Mouse (Mus musculus): ENCODE results near the gene Poll.
A peak's percentile ranks its signal among the peaks of the same experiment; 100 is the strongest.

Poll gene

GRCm38 (mm10) chr19:45578976-45579375 lies 18.6 kb upstream of the Poll start:
- DNase-seq (ENCODE audit: inconsistent age in 2 of 2, low spot score in 1 of 2): peak in 1 of 2 experiments; percentile 46

- no peak for DNase-seq (ENCODE audit: inconsistent age in 2 of 2, low spot score in 1 of 2)
Measured at GRCm38 (mm10) chr19:45577141-45577750, 16.9 kb upstream of the Poll start.

GRCm38 (mm10) chr19:45575632-45576001 lies 15.3 kb upstream of the Poll start:
- DNase-seq (ENCODE audit: inconsistent age in 2 of 2, low spot score in 1 of 2): no peak

DNA sequence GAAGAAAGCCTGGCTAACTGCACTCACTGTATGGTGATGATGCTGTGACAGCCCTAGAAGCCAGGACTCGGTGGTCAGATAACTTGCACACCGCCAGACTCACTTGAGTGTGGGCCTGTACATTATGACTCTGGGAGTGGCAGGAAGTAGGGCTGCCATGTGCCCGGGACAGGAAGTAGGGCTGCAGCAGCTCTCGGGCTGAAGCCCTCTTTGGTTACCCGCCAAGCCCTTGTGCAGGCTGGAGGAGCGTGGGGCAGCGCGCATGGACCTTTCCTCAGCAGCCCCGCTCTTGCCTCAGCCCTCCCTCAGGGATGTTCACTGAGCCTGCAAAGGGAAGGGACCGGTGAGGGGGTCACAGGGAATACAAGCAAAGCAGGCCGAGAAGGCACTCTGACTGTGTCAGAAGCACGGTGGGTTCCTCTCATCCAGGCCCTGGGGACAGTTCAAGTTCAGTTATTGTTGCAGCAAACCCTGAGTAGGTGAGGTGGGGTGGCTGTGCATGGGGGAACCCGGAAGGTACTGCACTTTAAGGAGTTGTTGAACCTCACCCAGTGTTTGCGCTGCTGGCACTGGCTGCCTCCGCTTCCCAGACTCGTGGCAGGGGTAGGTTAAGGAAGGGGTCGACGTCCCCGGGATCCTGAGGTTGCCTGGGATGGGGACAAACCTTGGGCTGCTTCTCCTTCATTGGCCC lies 14.8 kb upstream of the Poll start:
- peak in 1 of 2 experiments; percentile 38 for DNase-seq (ENCODE audit: inconsistent age in 2 of 2, low spot score in 1 of 2)

DNA sequence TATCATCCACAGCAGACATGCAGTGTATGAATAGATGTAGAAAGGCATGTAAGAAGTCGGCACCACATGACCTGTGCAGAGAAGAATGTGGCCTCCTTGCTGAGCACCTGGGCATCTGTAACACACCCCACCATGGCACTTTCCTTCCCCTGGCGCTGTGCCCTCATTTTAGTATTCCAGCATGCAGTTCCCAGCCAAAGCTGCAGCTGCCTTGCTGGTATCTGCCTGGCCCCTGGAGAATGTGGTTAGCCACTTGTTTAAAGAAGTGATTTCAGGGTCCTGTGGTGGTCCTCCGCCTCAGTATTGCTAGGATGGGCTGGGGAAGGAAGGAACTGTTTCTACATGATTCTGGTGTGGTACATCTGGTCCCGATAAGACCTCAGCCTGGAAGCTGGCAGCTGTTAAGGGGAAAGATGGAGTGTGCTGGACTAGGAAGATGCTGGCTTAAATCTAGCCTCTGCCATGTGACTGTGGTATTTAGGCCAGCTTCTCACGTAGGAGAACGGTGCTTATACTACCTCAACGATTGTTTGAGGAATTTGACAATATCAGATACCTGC lies 14.1 kb upstream of the Poll start:
- DNase-seq (ENCODE audit: inconsistent age in 2 of 2, low spot score in 1 of 2): no peak

GRCm38 (mm10) chr19:45573861-45574267 lies 13.5 kb upstream of the Poll start:
- peak; percentile 76 to 93 for DNase-seq (ENCODE audit: inconsistent age in 2 of 2, low spot score in 1 of 2)

DNA sequence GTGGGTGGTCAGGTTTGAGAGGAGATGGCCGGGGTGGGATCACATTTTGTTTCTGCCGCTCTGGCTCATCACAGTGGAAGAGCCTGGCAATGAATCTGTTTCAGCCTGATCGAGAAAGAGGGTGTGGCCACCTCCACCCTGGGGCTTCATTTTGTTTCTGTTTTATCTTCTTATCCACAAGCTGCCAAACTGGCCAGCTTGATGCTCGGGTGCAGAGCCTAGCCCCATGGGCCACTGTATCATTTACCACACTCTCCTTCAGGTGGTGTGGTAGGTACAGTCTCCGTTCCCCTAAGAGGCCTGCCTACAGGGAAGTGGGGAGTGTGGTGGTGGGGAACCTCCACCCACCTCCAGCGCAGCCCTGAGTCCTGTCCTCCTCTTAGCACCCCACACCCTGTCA lies 12.7 kb upstream of the Poll start:
- DNase-seq (ENCODE audit: inconsistent age in 2 of 2, low spot score in 1 of 2): no peak

DNA sequence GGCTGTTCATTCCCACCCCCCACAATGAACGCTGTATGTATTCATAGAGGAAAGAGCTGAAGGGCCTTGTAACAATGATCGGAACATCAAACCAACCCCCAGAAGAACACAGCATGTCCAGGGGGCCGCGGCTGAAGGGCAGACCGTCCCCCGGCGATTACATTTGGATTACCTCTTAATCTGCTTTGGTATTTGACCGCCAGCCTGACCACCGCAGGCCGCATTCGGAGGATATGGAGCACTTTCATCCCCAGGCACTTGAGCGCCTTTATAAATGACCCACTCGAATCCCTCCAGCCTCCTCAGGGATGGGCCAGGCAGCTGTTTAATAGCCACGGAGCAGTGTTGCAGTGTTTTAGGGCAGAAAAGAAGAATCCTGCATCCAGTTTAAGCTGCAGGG lies 7.0 kb upstream of the Poll start:
- DNase-seq (ENCODE audit: inconsistent age in 2 of 2, low spot score in 1 of 2): no peak

- no peak for DNase-seq (ENCODE audit: inconsistent age in 2 of 2, low spot score in 1 of 2)
Measured at GRCm38 (mm10) chr19:45565925-45566715, 5.8 kb upstream of the Poll start.

- DNase-seq (ENCODE audit: inconsistent age in 2 of 2, low spot score in 1 of 2): no peak
Measured at GRCm38 (mm10) chr19:45554136-45554535, 6.2 kb downstream of the Poll start.

DNA sequence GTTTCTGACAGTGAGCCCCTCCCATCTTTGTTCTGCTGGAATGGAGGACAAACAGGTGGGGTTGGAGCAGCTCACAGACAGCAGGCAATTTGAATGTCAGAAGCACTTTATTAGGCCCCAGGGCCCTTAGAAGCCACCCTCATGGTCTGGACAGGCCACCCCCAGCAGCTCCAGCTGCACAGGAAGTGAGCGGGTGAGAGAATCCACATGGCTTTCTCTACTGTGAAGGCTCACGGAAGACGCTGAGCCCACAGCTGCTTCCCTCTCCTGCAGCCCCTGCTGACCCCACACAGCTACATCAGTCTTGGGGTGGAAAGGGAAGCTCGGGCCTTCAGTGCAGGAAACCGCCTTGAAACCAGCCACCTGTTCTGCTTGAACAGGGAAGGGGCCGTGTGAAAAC lies 8.1 kb downstream of the Poll start:
- DNase-seq (ENCODE audit: inconsistent age in 2 of 2, low spot score in 1 of 2): no peak

DNA sequence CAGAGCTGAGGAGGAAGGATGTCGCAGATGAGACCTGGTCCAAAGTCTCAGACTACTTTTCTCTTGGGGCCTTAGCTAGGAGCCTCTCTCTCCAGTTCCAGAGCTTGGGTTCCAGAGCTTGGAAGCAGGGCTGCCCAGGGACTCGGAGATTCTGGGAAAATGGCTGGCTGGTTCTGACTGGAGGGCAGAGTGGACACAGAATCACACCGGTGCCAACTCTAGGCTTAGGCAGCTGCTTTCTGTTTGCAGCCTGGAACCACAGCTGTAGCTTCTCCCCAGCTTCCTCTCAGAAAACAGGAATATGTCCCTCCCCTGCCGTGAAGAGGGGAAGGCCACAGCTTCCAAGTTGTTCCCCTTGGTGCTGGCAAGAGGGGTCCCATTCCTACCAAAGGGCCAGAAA lies 10.4 kb downstream of the Poll start:
- DNase-seq (ENCODE audit: inconsistent age in 2 of 2, low spot score in 1 of 2): no peak

DNA sequence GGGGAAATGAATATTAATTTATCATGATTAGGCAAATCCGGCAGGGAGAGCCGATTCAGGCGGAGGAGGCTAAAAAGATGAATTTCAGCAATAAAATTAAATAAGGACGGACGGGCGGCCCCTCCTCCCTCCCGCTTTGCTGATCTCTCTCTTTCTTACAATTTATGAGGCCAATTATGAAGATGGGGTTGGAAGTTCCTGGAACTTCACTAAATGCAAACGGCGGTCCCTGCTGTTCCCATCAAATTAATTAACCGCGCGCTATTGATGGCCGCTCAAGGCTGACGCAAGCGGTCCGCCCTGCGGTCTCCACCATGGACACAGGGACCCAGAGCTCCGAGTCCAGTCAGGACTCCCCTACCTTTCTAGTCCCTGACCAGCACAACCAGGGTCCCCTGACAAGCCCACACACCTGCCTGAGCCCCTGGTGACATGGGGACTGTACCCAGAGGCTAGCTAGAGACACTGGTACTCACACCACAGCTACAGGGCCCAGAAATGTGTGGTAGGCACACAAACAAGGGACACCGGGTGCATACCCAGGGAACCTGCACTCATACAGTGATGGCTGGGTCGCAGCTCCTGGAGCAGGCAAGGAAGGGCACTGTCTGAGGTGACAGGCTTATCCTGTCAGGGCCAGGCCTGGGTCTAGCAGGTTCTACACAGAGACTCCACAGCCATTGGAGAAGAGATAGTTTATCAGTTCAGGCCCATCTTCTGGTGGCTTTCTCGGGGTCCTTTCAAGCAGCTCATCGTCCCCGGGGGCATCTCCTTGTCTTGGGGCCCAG lies 11.0 kb downstream of the Poll start:
- no peak for DNase-seq (ENCODE audit: inconsistent age in 2 of 2, low spot score in 1 of 2)

DNA sequence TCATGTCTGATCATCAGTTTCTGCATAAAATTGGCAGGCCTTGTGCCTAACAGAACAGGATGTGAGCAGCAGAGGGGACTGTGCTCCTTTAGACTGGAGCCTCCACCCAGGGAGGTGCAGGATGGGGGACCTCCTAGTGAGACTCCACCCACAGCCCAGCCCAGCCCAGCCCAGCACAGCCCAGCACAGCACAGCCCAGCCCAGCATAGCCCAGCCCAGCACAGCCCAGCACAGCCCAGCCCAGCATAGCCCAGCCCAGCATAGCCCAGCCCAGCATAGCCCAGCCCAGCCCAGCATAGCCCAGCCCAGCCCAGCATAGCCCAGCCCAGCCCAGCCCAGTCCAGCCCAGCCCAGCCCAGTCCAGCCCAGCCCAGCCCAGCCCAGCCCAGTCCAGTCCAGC lies 12.1 kb downstream of the Poll start:
- peak in 1 of 2 experiments; percentile 14 for DNase-seq (ENCODE audit: inconsistent age in 2 of 2, low spot score in 1 of 2)

DNA sequence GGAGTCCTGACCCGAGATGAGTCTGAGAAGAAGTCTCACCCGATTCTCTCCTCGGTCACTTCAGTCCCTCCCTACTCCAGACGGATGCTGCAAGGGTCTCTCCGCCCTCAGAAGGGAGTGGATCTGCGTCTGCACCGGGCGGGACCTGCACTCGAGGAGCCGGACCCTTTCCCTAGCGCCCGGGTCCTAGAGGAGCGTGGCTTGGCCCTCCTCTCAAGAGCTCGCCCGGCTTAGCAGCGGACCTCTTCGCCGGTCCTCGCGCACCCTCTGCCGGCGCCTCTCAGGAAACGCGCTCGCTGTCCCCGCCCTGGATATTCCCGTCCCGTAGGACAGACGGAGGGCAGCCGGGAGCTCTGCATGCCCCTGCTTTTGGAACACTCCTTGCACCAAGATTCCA lies 15.4 kb downstream of the Poll start:
- peak; percentile 88 to 95 for DNase-seq (ENCODE audit: inconsistent age in 2 of 2, low spot score in 1 of 2)

GRCm38 (mm10) chr19:45544152-45544924 lies 16.0 kb downstream of the Poll start:
- DNase-seq (ENCODE audit: inconsistent age in 2 of 2, low spot score in 1 of 2): peak; percentile 68 to 76

GRCm38 (mm10) chr19:45542061-45542460 lies 18.3 kb downstream of the Poll start:
- no peak for DNase-seq (ENCODE audit: inconsistent age in 2 of 2, low spot score in 1 of 2)

GRCm38 (mm10) chr19:45541409-45542041 lies 18.8 kb downstream of the Poll start:
- DNase-seq (ENCODE audit: inconsistent age in 2 of 2, low spot score in 1 of 2): peak; percentile 66 to 82

GRCm38 (mm10) chr19:45540657-45541408 lies 19.5 kb downstream of the Poll start:
- peak in 1 of 2 experiments; percentile 57 for DNase-seq (ENCODE audit: inconsistent age in 2 of 2, low spot score in 1 of 2)
